Mouse (Mus musculus) skeletal muscle tissue, adult 2 months (tissue): ENCODE measurements around the gene Cts8.

Experiments
- DNase-seq: peaks from one replicate; pipeline ENCODE4 v3.0.0-alpha.2; 2012; ENCODE audit warnings: low read depth, low spot score

Cts8 gene

DNA sequence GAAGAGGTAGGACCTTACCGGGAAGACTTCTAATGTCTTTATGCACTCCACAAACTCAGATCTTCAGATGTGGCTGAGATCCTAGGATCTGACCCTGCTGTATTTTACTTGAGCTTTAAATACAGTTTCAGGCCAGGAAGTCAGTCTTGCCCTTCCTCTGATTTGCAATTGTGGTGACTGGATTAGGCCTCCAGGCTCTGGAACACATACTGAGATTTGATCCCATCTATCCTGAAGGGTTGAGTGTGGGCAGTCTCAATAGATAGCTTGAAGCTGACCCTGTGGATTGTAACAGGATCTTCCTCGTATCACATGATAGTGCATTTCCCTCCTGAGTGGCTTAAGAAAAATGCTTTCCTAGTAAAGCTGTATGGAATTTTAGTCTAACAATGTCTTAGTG is at the start of gene Cts8:
Cts8 (minus strand) TSS at position 101 of the 400 bp plus-strand sequence.
- DNase-seq = no peak

DNA sequence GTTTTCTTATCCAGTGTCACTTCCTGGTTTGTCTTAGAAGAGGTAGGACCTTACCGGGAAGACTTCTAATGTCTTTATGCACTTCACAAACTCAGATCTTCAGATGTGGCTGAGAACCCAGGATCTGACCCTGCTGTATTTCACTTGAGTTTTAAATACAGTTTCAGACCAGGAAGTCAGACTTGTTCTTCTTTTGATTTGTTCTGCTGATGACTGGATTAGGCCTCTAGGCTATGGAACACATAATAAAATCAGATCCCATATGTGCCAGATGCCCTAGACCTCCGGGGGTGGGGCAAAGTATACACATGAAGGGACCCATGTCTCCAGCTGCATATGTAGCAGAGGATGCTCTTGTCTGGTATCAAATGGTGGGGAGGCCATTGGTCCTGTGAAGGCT is 33.6 kb upstream of the Cts8 start, which contains the start of gene Gm49398:
Gm49398 (minus strand) TSS at position 101 of the 400 bp plus-strand sequence.
- no peak for DNase-seq

DNA sequence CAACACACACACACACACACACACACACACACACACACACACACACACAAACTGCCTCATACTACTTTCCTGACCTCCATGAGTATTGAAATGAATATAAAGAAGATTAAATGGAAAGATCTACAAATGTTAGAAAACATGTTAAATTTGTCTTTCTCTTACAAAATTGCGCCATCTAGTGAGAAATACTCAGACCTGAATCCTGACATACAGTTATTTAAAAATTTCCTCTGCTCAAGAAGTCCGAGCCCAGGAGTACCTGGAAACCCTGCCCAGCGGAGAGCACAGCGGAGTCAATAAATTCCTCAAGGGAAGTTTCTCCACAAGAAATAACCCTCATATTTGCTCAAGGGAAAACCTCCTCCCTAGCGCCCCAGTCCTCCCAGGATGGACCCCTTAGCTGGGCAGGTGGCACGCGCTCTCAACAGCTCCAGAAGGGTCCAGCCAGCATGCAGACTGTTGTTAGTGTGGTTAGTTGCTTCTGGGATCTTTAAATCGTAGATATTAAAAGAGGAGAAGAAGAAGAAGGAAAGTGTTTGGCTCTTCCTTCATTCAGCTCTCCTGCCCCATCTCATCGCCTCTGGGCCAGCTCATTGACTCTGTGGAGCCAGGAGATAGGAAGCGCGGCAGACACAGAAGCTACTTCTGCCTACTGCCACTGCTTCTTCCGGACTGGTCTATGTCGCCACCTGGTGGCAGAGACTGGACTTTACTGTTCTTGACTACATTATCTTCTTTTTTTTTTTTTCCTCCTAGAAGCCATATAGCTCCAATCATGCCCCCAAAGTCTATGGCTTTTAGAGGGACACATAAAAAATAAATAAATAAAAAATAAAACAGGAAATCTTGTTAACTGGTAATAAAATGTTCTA is 13.8 kb downstream of the Cts8 start:
- DNase-seq = peak; percentile 9

DNA sequence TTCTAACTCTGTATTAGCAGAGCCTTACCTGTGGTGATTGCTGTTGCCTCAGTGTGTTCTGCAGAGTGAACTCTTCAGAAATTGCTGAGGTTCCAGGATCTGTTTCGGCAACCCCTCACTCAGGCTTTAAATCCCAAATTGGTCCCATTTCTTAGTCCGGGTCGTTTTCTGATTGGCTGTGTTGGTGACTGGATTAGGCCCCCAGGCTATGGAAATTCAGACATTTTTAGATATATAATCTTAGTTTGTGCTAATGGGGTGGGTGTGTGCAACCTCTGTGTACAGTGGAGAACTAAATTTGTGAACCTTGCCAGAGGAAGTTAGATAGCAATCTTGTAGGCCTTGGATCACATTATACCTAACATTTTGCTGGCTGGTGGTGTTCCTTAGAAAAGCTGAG is 51.8 kb downstream of the Cts8 start, which contains the start of gene Cts6:
Cts6 (minus strand) TSS at position 101 of the 400 bp plus-strand sequence.
- DNase-seq = no peak
